Mouse (Mus musculus) limb, embryonic 14.5 days (tissue): ENCODE measurements around the gene Rasgef1c. TPM values are rescaled to one million over a fixed set of nuclear protein-coding genes. Genes with fewer than 3 reads are reported as not detected.

Experiments used
- ATAC-seq: fragments of 200-750 bp; cut with Nextera tagmentation; 2 replicates; pipeline ENCODE4 v1.8.0; 2017; ENCODE audit warnings: low read depth, moderate number of reproducible peaks, moderate TSS enrichment; ENCODE audit not compliant: low FRiP score
- DNase-seq: peaks from one replicate; pipeline ENCODE4 v3.0.0-alpha.2; 2015; ENCODE audit warnings: low spot score
- H3K27ac ChIP-seq: fragments of 300-500 bp; sonication (generic); replicated peaks from 2 replicates; pipeline ENCODE4 v1.5.1; 2014; ENCODE audit warnings: low read depth, mild to moderate bottlenecking, low read length, moderate library complexity, mixed read lengths
- H3K27me3 ChIP-seq: fragments of 300-500 bp; sonication (generic); 2 replicates; pipeline ENCODE4 v1.6.1; 2014; ENCODE audit warnings: low read length, mixed read lengths; ENCODE audit not compliant: control insufficient read depth, insufficient read depth
- H3K36me3 ChIP-seq: fragments of 300-500 bp; sonication (generic); 2 replicates; pipeline ENCODE4 v1.6.1; 2014; ENCODE audit warnings: mild to moderate bottlenecking, low read length, moderate library complexity, mixed read lengths; ENCODE audit not compliant: control insufficient read depth, insufficient read depth
- H3K4me1 ChIP-seq: fragments of 300-500 bp; sonication (generic); 2 replicates; pipeline ENCODE4 v1.6.1; 2014; ENCODE audit warnings: antibody characterized with exemption, low read length, mixed read lengths; ENCODE audit not compliant: control insufficient read depth, insufficient read depth
- H3K4me2 ChIP-seq: fragments of 300-500 bp; sonication (generic); replicated peaks from 2 replicates; pipeline ENCODE4 v1.6.1; 2014; ENCODE audit warnings: low read depth, mild to moderate bottlenecking, low read length, moderate library complexity; ENCODE audit not compliant: severe bottlenecking
- H3K4me3 ChIP-seq: fragments of 300-500 bp; sonication (generic); replicated peaks from 2 replicates; pipeline ENCODE4 v1.5.1; 2014; ENCODE audit warnings: low read length
- H3K9ac ChIP-seq: fragments of 300-500 bp; sonication (generic); 2 replicates; pipeline ENCODE4 v1.6.1; 2014; ENCODE audit warnings: mild to moderate bottlenecking, low read depth, low read length, moderate library complexity; ENCODE audit not compliant: severe bottlenecking
- H3K9me3 ChIP-seq: fragments of 300-500 bp; sonication (generic); 2 replicates; pipeline ENCODE4 v1.6.1; 2016; ENCODE audit warnings: low read length; ENCODE audit not compliant: control insufficient read depth
- POLR2A ChIP-seq: fragments of 200-500 bp; IDR thresholded peaks from 2 replicates; pipeline ENCODE4 v1.8.0; 2012; ENCODE audit warnings: inconsistent platforms, mild to moderate bottlenecking, moderate library complexity, borderline replicate concordance; ENCODE audit not compliant: insufficient read depth, insufficient read length; ENCODE audit errors: extremely low read depth
- WGBS: fragments of 180-500 bp; shearing (Covaris S2); extraction: QIAGEN DNeasy Blood & Tissue Kit; methylation state at CpG from one replicate; pipeline ENCODE4 v1.1.7; 2014; 5-methylcytosine and 5-hydroxymethylcytosine counted together
- polyA plus RNA-seq, 2 experiments: library from polyadenylated mRNA; depleted of rRNA in 1 of 2; stranded (reverse) in 1 of 2; unstranded in 1 of 2; fragments of >200 nt; fragmentation: Nextera tagmentation in 1 of 2; extraction: Ambion mirVana in 1 of 2; gene quantifications; 2 replicates each; pipeline versions ENCODE4 v1.2.1 to v1.2.3; 2012 to 2014

Gene Rasgef1c
- polyA plus RNA-seq, 2 experiments, result 0.34 to 0.43 TPM

DNA sequence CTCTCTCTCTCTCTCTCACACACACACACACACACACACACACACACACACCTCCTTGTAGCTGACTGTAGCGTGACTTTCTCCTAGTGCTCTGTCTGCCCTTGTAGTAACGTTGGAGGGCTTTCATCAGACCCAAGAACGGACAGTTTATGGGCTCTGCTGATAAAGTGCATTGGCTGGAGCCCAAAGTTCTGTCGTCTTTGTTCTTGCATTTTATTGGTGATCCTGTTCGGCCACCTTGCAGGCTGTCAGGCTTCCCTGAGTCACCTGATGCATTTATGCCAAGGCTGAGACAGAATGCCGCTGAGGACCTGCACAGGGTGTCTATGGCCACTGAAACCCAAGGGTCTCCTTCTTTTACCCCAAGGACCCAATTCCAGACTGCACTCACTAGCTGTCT lies 1.6 kb upstream of the Rasgef1c start:
- Histone ChIP-seq H3K27ac (no peak overlapping the region), H3K9me3 (peaks cover 6% of the 10 kb centered on the region; the same call in 1 of the 2 replicates), H3K4me2 (no peak overlapping the region), H3K4me1 (peaks cover 4% of the 10 kb centered on the region; the same call in 1 of the 2 replicates), H3K36me3 (no peaks in the 10 kb centered on the region), H3K9ac (no peak overlapping the region), H3K27me3 (peaks cover 27% of the 10 kb centered on the region), H3K4me3 (no peak overlapping the region)
- DNase-seq, result no peak
- no peak for TF ChIP-seq POLR2A
- no peak for ATAC-seq
- WGBS, result 34% methylated on average over 6 of the region's 6 CpGs

DNA sequence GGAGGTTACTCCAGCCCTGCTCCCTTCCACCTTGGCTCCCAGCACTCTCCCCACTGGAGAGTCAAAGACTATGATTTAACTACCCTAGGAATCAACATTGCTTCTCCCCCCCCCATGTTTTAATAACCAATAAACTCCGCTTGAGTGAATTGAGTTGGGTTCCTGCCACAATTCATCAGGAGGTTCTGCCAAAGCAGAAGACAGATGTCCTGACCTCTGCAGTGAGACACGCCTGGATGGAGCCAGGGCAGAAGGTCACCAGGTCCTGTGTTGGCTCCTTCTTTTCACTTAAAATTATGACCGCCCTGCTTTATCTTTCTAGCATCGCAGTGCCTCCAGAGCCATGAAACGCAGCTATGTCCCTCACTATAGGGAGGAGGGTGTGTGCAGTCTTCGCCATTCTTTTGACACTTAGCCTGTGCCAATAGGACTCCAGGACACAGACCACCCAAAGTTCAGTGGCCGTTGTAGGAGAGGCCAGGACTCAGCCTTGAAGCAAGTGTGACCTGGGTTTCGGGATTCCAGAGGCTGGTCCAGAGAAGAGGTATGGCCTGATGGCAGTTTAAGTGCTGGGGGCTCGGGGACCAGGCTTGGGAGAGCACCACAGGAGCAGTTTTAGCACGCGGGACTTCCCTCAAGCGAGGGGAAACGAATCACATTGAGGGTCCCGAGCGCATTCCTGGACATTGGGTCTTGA lies 525 bp upstream of the Rasgef1c start:
- Histone ChIP-seq H3K9ac (peak overlapping the region; percentile 65; the same call in 1 of the 2 replicates), H3K27me3 (peaks cover 27% of the 10 kb centered on the region), H3K4me2 (peak overlapping the region; percentile 99), H3K9me3 (peaks cover 6% of the 10 kb centered on the region; the same call in 1 of the 2 replicates), H3K4me3 (peak overlapping the region; percentile 61), H3K36me3 (no peaks in the 10 kb centered on the region), H3K4me1 (peaks cover 4% of the 10 kb centered on the region; the same call in 1 of the 2 replicates), H3K27ac (no peak overlapping the region)
- TF ChIP-seq POLR2A, result no peak
- DNase-seq (no peak), ATAC-seq (0 out of 2 replicates have a peak, but pooled peaks have one; percentile 16)
- WGBS, result 17% methylated on average over 15 of the region's 15 CpGs

DNA sequence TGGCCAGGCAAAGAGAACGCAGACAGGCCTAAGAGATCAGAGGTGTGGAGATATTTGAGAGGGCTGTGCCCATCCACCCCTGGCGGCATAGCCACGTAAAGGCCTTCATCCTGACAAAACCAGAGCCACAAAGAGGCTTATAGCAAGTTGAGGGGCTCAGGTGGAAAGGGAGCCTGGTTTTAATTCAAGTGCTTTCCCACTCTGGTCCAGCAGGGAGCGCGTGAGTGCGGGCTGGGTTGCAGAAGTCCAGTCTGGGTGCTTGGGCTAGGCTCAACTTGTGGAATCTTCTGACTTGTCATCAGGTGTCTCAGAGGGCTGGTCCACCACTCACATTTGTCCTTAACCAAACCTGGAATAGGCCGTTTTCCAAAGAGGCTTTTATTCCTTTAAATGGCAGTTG lies 1.7 kb downstream of the Rasgef1c start:
- no peak overlapping the region for H3K4me2 ChIP-seq
- H3K27me3 ChIP-seq, result peaks cover 27% of the 10 kb centered on the region
- no peak for TF ChIP-seq POLR2A
- no peak overlapping the region for H3K4me3 ChIP-seq
- H3K36me3 ChIP-seq, result no peaks in the 10 kb centered on the region
- H3K4me1 ChIP-seq, result peaks cover 4% of the 10 kb centered on the region; the same call in 1 of the 2 replicates
- WGBS, result 10% methylated on average over 7 of the region's 7 CpGs
- no peak overlapping the region for H3K9ac ChIP-seq
- DNase-seq (peak; percentile 22), ATAC-seq (peak; percentile 66; the same call in 1 of the 2 replicates)
- H3K9me3 ChIP-seq, result no peaks in the 10 kb centered on the region
- no peak overlapping the region for H3K27ac ChIP-seq

DNA sequence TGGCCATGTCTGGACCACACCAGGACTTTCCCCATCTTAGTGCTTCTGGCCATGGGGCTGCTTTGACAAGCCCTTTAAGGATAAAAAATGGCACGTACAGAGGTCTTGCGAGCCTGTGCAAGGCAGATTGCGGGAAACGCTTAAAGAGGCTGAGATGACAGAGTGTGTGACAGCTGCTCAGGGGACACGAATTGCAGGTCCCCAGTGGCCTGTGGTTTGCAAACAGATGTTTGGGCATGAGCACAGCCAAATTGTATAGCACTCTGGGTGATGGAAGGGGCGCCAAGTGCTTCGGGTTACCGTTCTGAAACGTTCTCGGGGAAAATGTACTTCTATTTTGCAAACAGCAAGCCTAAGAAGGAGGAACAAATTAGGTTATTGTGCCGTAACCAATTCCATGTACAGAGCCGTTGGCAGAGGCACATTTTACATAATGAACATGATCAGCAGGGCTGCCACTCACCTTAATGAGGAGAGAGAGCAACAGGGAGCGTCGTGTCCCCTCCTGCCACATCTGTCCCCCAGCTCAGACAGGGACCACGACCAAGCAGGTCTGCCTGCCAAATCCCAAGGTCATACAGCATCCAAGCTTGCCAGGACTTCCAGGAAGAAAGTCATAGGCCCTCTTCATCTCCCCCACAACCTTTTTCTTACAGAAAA lies 17.0 kb downstream of the Rasgef1c start:
- no peak for TF ChIP-seq POLR2A
- Histone ChIP-seq H3K4me2 (no peak overlapping the region), H3K4me3 (no peak overlapping the region), H3K27ac (no peak overlapping the region), H3K4me1 (no peaks in the 10 kb centered on the region), H3K27me3 (no peaks in the 10 kb centered on the region), H3K36me3 (no peaks in the 10 kb centered on the region), H3K9ac (no peak overlapping the region), H3K9me3 (no peaks in the 10 kb centered on the region)
- 32% methylated on average over 15 of the region's 15 CpGs for WGBS
- DNase-seq, result no peak
- ATAC-seq, result no peak

DNA sequence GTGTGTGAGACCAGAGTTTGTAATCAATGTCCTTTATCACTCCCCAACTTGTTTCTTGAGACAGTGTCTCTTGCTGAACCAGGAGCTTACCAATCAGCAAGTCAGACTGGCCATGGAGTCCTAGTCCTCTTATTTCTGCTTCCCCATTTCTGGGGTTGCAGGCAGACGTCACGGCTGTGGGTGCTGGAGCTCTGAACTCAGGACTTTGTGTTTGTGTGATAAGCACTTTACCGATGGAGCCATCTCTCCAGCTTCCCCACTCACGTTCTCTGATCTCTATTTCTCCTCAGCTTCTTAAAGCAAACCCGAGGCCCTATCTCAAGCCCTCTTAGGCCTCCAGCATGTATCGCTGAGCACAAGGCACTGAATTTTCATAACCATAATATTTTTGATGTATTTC lies 17.7 kb downstream of the Rasgef1c start:
- WGBS, result 87% methylated on average over 6 of the region's 6 CpGs
- Histone ChIP-seq H3K9me3 (no peaks in the 10 kb centered on the region), H3K27me3 (no peaks in the 10 kb centered on the region), H3K4me1 (no peaks in the 10 kb centered on the region), H3K4me3 (no peak overlapping the region), H3K4me2 (no peak overlapping the region), H3K9ac (no peak overlapping the region), H3K36me3 (no peaks in the 10 kb centered on the region), H3K27ac (no peak overlapping the region)
- no peak for DNase-seq
- no peak for TF ChIP-seq POLR2A
- ATAC-seq, result no peak
